Mouse (Mus musculus) lung, postnatal 0 days (tissue): ENCODE measurements around the gene Gm609.

ENCODE experiments used
- CTCF ChIP-seq: IDR thresholded peaks from 2 replicates; pipeline ENCODE4 v1.5.1; 2016; ENCODE audit warnings: antibody characterized with exemption, mild to moderate bottlenecking
- EP300 ChIP-seq: IDR thresholded peaks from 2 replicates; pipeline ENCODE4 v1.6.1; 2016; ENCODE audit warnings: antibody characterized with exemption, mild to moderate bottlenecking, control low read depth

DNA sequence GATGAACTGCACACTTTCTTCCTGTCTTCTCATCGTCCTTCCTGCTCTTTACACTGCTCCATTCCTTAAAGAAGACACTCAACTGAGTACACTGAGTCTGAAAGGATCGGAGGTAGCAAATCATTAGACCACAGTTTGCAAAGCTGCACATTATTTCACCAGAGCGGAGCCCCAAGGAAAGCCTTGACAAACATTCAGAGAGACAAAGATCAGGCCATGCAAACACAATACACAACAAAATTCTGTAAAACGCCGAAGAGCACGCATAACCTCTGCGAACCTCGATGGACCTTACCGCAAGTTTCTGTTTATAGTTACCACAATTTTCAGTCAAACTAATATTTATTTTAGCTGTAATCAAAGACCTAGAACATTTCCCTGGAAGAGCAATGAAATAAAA lies 127.4 kb downstream of the Gm609 start:
- no peak for TF ChIP-seq CTCF
- no peak for TF ChIP-seq EP300
